Mouse (Mus musculus) testis, adult 2 months (tissue): ENCODE measurements around the gene Myl10. TPM values are rescaled to one million over a fixed set of nuclear protein-coding genes. Genes with fewer than 3 reads are reported as not detected.

Experiments used
- H3K27ac ChIP-seq: fragments of 200-500 bp; 2 replicates; pipeline ENCODE4 v1.5.1; 2012; ENCODE audit warnings: low read depth, low read length; ENCODE audit not compliant: control insufficient read depth, insufficient read depth
- H3K27me3 ChIP-seq: fragments of 200-500 bp; 2 replicates; pipeline ENCODE4 v1.6.1; 2012; ENCODE audit warnings: mild to moderate bottlenecking, low read length, moderate library complexity; ENCODE audit not compliant: control insufficient read depth, insufficient read depth
- H3K36me3 ChIP-seq: fragments of 200-500 bp; 2 replicates; pipeline ENCODE4 v1.6.1; 2012; ENCODE audit warnings: mild to moderate bottlenecking, low read length; ENCODE audit not compliant: control insufficient read depth, insufficient read depth
- H3K4me1 ChIP-seq: fragments of 200-500 bp; 2 replicates; pipeline ENCODE4 v1.6.1; 2012; ENCODE audit warnings: low read length; ENCODE audit not compliant: control insufficient read depth, insufficient read depth
- H3K4me3 ChIP-seq: fragments of 200-500 bp; 2 replicates; pipeline ENCODE4 v1.5.1; 2012; ENCODE audit warnings: low read depth, mild to moderate bottlenecking, low read length, moderate library complexity, mixed read lengths; ENCODE audit not compliant: control insufficient read depth
- CTCF ChIP-seq: fragments of 200-500 bp; IDR thresholded peaks from 2 replicates; pipeline ENCODE4 v1.5.1; 2012; ENCODE audit warnings: low read depth, mild to moderate bottlenecking, inconsistent platforms, low read length, moderate library complexity; ENCODE audit not compliant: control insufficient read depth, insufficient read depth, insufficient replicate concordance
- POLR2A ChIP-seq: fragments of 200-500 bp; IDR thresholded peaks from 2 replicates; pipeline ENCODE4 v1.6.1; 2012; ENCODE audit warnings: low read depth, mild to moderate bottlenecking, inconsistent platforms, low read length, moderate library complexity; ENCODE audit not compliant: control insufficient read depth
- polyA plus RNA-seq: library from polyadenylated mRNA; depleted of rRNA; stranded (reverse); fragments of >200 nt; gene quantifications from 2 replicates; pipeline ENCODE4 v1.2.3, GENCODE M21; 2012

The Myl10 gene
- polyA plus RNA-seq, 1 experiment = 150 TPM

DNA sequence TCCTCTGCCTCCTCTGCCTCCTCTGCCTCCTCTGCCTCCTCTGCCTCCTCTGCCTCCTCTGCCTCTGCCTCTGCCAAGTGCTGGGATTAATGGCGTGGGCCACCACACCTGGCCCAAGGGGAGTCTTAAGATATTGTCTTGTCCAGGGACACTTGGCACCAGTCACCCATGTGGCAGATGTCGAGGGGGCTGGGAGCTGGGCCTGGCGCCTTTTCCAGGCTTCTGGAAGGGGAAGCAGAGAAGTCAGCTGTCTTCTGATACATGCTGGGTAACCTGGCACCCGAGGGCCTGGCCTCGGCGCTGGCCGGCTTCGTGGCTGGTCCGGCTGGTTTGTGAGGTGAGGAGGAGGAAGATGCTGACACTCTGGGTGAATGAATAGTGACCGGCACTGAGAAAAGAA, 30.7 kb upstream of the Myl10 start:
- Histone ChIP-seq H3K36me3 (no peaks in the 10 kb centered on the region), H3K27ac (no peak overlapping the region), H3K4me3 (no peak overlapping the region), H3K27me3 (no peaks in the 10 kb centered on the region), H3K4me1 (peaks cover 3% of the 10 kb centered on the region)
- TF ChIP-seq CTCF (no peak), POLR2A (no peak)

DNA sequence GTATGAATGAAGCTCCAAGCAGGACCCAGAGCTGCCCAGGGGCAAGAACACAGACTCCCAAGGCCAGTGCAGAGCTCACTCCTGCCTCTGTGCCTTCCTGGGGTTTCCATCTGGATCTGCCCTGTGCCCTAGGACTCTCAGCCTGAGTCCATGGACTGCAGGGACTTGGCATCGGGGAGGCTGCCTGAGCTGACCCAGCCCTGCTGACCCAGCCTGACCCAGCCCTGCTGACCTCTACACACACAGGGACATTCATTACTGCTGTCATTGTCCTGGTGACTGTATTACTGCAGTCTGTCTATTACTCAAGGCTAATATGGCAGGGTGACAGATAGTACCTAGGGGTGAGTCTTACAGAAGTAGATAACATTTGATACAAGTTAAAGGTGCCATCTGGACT, 30.1 kb upstream of the Myl10 start:
- H3K4me1 ChIP-seq = peaks cover 3% of the 10 kb centered on the region
- no peaks in the 10 kb centered on the region for H3K27me3 ChIP-seq
- TF ChIP-seq POLR2A (no peak), CTCF (no peak)
- no peaks in the 10 kb centered on the region for H3K36me3 ChIP-seq
- no peak overlapping the region for H3K4me3 ChIP-seq
- no peak overlapping the region for H3K27ac ChIP-seq

DNA sequence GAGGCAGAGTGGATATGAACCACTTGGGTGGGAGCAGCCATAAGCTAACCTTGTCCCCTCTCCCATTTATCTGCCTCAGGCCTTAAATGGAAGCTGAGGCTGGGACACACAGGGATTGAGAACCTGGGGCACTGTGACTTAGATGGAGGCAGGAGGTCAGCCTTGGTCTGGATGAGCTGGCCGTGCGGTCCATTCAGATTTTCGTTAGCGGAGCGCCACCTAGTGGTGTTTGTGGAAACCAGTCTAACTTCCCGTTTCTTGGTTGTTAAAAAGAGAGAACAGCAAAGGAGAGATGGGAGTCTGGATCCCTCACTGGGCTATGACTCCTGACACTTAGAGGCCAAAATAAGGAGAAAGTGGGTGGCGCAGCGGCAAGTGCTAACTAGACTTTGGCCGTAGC, 28.4 kb upstream of the Myl10 start:
- H3K36me3 ChIP-seq = no peaks in the 10 kb centered on the region
- H3K4me3 ChIP-seq = no peak overlapping the region
- H3K27me3 ChIP-seq = no peaks in the 10 kb centered on the region
- peaks cover 3% of the 10 kb centered on the region for H3K4me1 ChIP-seq
- no peak for TF ChIP-seq POLR2A
- TF ChIP-seq CTCF = peak; percentile 79
- no peak overlapping the region for H3K27ac ChIP-seq

DNA sequence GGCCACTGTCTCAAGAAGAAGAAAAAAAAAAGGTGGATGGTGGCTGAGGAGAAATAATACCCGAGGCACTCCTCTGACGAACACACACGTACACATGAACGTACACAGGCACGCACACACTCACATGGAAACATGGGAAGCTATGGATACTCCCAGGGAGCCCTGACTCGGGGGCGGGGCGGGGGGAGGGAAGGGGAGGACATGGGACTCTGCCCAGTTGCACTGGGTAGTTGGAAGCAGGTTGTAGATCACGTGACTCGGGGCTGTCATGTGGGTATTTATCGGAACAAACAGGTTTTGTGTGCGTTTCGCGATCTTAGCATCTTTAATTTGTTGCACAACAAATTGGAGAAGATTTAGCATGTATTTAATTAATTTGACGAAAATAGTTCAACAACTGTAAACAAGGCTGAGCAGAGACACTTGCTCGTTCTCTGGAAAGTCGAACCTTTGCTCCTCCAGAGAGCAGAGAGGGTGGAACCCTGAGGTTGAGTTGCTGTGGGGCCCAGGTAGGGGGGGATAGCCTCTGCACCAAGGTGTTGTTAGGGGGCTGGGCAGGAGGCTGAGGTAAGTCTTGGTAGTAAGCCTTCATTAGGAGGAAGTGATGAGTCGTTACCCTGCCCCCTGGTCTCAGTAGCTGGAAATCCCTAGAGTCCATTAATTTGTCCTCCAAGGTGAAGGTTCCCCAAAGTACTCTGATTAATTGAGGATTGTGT, 16.5 kb upstream of the Myl10 start:
- Histone ChIP-seq H3K36me3 (no peaks in the 10 kb centered on the region), H3K27me3 (no peaks in the 10 kb centered on the region), H3K27ac (no peak overlapping the region), H3K4me1 (peaks cover 4% of the 10 kb centered on the region), H3K4me3 (no peak overlapping the region)
- TF ChIP-seq CTCF (no peak), POLR2A (no peak)

GRCm38 (mm10) chr5:136678840-136679348, 14.1 kb upstream of the Myl10 start:
- no peak for TF ChIP-seq POLR2A
- TF ChIP-seq CTCF = no peak

DNA sequence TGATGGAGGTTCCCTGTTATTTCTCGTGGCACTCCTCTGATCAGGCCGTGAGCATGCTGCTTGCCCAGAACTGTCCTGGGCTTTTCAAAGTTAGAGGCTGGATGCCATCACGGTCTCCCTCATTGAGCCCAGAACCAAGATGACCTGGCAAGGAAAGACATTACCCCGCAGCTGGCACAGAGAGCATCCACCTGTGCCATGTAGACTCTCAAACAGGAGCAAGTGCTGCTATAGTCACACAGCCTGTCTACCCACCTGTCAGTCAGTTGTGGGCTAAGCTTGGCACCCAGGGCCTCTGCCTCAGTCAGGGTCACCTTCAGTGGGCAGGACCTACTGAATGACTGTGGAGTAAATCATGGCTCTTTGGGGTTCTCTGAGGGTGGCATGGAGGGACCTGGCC, 6.6 kb upstream of the Myl10 start:
- TF ChIP-seq POLR2A (no peak), CTCF (no peak)
- H3K4me3 ChIP-seq = no peak overlapping the region

More at GRCm38 (mm10) chr5:136678840-136679348, 14.1 kb upstream of the Myl10 start:
- H3K27me3 ChIP-seq = no peaks in the 10 kb centered on the region
- no peak overlapping the region for H3K4me3 ChIP-seq
- peaks cover 4% of the 10 kb centered on the region for H3K4me1 ChIP-seq
- H3K27ac ChIP-seq = no peak overlapping the region
- no peaks in the 10 kb centered on the region for H3K36me3 ChIP-seq

GRCm38 (mm10) chr5:136687561-136687960, 5.4 kb upstream of the Myl10 start:
- Histone ChIP-seq H3K27me3 (no peaks in the 10 kb centered on the region), H3K27ac (no peak overlapping the region), H3K4me3 (no peak overlapping the region), H3K36me3 (no peaks in the 10 kb centered on the region), H3K4me1 (peaks cover 8% of the 10 kb centered on the region)
- TF ChIP-seq POLR2A (no peak), CTCF (no peak)

More for the DNA sequence above, 6.6 kb upstream of the Myl10 start:
- Histone ChIP-seq H3K36me3 (no peaks in the 10 kb centered on the region), H3K27ac (no peak overlapping the region), H3K4me1 (peaks cover 8% of the 10 kb centered on the region), H3K27me3 (no peaks in the 10 kb centered on the region)
